Mouse (Mus musculus): Measurements from ENCODE around the gene Jdp2.

Gene Jdp2

DNA sequence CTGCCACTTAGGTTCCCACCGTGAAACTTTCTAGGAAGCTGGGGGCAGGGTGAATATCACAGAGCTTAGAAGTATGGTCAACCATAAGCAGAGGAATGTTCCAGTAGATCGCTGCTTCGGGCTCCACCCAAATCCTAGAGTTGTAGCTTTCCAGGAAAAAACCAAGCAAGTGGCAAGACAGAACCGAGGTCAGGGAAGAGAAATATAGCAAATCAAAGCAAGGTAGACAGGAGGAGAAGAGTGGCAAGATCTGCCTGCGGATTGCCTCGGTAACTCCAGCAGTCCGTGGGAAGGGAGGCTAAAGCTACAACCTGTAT, 88.3 kb downstream of the Jdp2 start:
- no peak for DNase-seq

- no peak for DNase-seq
Measured at GRCm38 (mm10) chr12:85687846-85688245, 89.0 kb downstream of the Jdp2 start.

Measured in cerebellum, adult 9-10 months (tissue).